15 mouse cellular contexts compared by ENCODE assay signal in genomic region chr15:32263651-32264050, GRCm38 (mm10). TPM values are rescaled to one million over a fixed set of nuclear protein-coding genes. Genes with fewer than 3 reads are reported as not detected.
"Had no signal": no experiment of that assay in that cellular context is flagged by ENCODE, and none has a peak within 500 bp of the region (broad histone marks: within the 10 kb centered on the region; RNA-seq: fewer than 3 reads in every experiment).

No protein-coding gene starts in this region.

- H3K36me3 ChIP-seq: liver, embryonic 13.5 days; lung, embryonic 15.5 days; midbrain, embryonic 15.5 days; neural tube, embryonic 12.5 days had no signal

- DNase-seq: layer of hippocampus, adult 9-11 months; layer of hippocampus, postnatal 36 days; liver; liver, embryonic 13.5 days; liver, postnatal 0 days; lung, postnatal 14 days; thymus, postnatal 4 days had no signal

- H3K4me1 ChIP-seq: megakaryocyte, embryonic 14.5 days had no signal

- H3K4me2 ChIP-seq: limb, embryonic 12.5 days; liver, embryonic 13.5 days; lung, embryonic 15.5 days; midbrain, embryonic 11.5 days; midbrain, embryonic 15.5 days; neural tube, embryonic 12.5 days had no signal

- H3K4me3 ChIP-seq: limb, embryonic 12.5 days; liver, embryonic 13.5 days; lung, embryonic 15.5 days; megakaryocyte, embryonic 14.5 days; midbrain, embryonic 15.5 days; neural tube, embryonic 12.5 days had no signal

- H3K27me3 ChIP-seq: limb, embryonic 12.5 days; liver, embryonic 13.5 days; lung, embryonic 15.5 days; megakaryocyte, embryonic 14.5 days; midbrain, embryonic 15.5 days; neural tube, embryonic 12.5 days had no signal

- ATAC-seq: liver, postnatal 0 days; midbrain, embryonic 15.5 days had no signal

- H3K27ac ChIP-seq: limb, embryonic 12.5 days; liver, embryonic 13.5 days; lung, embryonic 15.5 days; macrophage; midbrain, embryonic 15.5 days; neural tube, embryonic 12.5 days; stomach, postnatal 0 days had no signal

- H3K9me3 ChIP-seq: limb, embryonic 12.5 days; liver, embryonic 13.5 days; lung, embryonic 15.5 days; midbrain, embryonic 15.5 days; neural tube, embryonic 12.5 days had no signal

- H3K9ac ChIP-seq: limb, embryonic 12.5 days; liver, embryonic 13.5 days; liver, postnatal 0 days; lung, embryonic 15.5 days; midbrain, embryonic 15.5 days; neural tube, embryonic 12.5 days had no signal

RNA-seq across cellular contexts. Expression of gene Sema5a, which starts 19.0 kb away (rescaled TPM):
- polyA plus RNA-seq: macrophage had no signal
